Mouse (Mus musculus) layer of hippocampus, adult 8-10 months (tissue): Measurements from ENCODE around the gene Gm3099. TPM values are rescaled to one million over a fixed set of nuclear protein-coding genes. Genes with fewer than 3 reads are reported as not detected.
"Not testable (repeated sequence)": the region's sequence is repeated elsewhere in the genome, so short reads cannot be mapped to it uniquely, and the experiment has no call there.

Source experiments
- DNase-seq, 2 experiments: peaks; one replicate each; pipeline ENCODE4 v3.0.0; 2022; ENCODE audit warnings: low spot score in 2 of 2
- total RNA-seq, 4 experiments: library from RNA; stranded (reverse); gene quantifications; 2 replicates each; pipeline ENCODE4 v1.2.4; 2022

Gm3099 gene
- under 1 TPM in 1 of 4 experiments, not detected in 3; 0.24 TPM for total RNA-seq

- not testable (repeated sequence) for DNase-seq
Observed at GRCm38 (mm10) chr14:3998094-3998493, at the start of gene Gm3099. Gene Gm3099 (plus strand): TSS chr14:3998394.

GRCm38 (mm10) chr14:3963247-3963646 is 34.9 kb upstream of the Gm3099 start, which contains the start of gene Gm3095:
Gene Gm3095 (plus strand): TSS chr14:3963547.
- not testable (repeated sequence) for DNase-seq

GRCm38 (mm10) chr14:4023641-4024040 is 25.4 kb downstream of the Gm3099 start, which contains the start of gene Gm5796:
Gene Gm5796 (plus strand): TSS chr14:4023941.
- not testable (repeated sequence) for DNase-seq

Other genes with a start within 250 kb of the Gm3099 start
- gene Gm3002, start 188.3 kb upstream of the Gm3099 start, total RNA-seq: 1 to 10 TPM in 2 of 4 experiments, under 1 TPM in 1, not detected in 1; 0.85 to 2.6 (median 1.5) TPM
- 1 to 10 TPM in 1 of 4 experiments, not detected in 3; 1.1 TPM for gene Gm3033, start 152.1 kb upstream of the Gm3099 start, total RNA-seq
- gene Gm2916, start 114.2 kb upstream of the Gm3099 start, total RNA-seq: under 1 TPM in 1 of 4 experiments, not detected in 3; 0.30 TPM
- not detected for gene Gm3029, start 66.6 kb upstream of the Gm3099 start, total RNA-seq
- under 1 TPM in 2 of 4 experiments, not detected in 2; 0.55 to 0.58 TPM for gene Gm3095, start 34.8 kb upstream of the Gm3099 start, total RNA-seq
- gene Gm5796, start 25.5 kb downstream of the Gm3099 start, total RNA-seq: 10 to 100 TPM in 1 of 4 experiments, 1 to 10 TPM in 3; 2.7 to 11.4 (median 5.3) TPM
- 1 to 10 TPM in 1 of 4 experiments, under 1 TPM in 3; 0.48 to 1.1 (median 0.62) TPM for gene Gm3115, start 85.7 kb downstream of the Gm3099 start, total RNA-seq
- 10 to 100 TPM in 1 of 4 experiments, 1 to 10 TPM in 3; 5.7 to 10.0 (median 8.0) TPM for gene Gm8108, start 112.1 kb downstream of the Gm3099 start, total RNA-seq
- not detected for gene Gm3127, start 166.6 kb downstream of the Gm3099 start, total RNA-seq
- gene Gm2974, start 184.2 kb downstream of the Gm3099 start, total RNA-seq: 1 to 10 TPM; 1.0 to 1.5 (median 1.1) TPM